Mouse (Mus musculus) liver, embryonic 14.5 days (tissue): Measurements from ENCODE around the gene Brms1. TPM values are rescaled to one million over a fixed set of nuclear protein-coding genes. Genes with fewer than 3 reads are reported as not detected.

Source experiments
- ATAC-seq: fragments of 200-750 bp; cut with Nextera tagmentation; 2 replicates; pipeline ENCODE4 v1.8.0; 2017; ENCODE audit warnings: moderate number of reproducible peaks, mild to moderate bottlenecking, moderate library complexity; ENCODE audit not compliant: insufficient read depth
- DNase-seq, 3 experiments: peaks; one replicate each; pipeline ENCODE4 v3.0.0-alpha.2; 2012 to 2013; ENCODE audit warnings: low read depth in 3 of 3, low spot score in 3 of 3
- H3K27ac ChIP-seq: fragments of 300-500 bp; sonication (generic); 2 replicates; pipeline ENCODE4 v1.5.1; 2014; ENCODE audit warnings: moderate library complexity, mild to moderate bottlenecking, control low read depth, inconsistent platforms
- H3K27me3 ChIP-seq: fragments of 300-500 bp; sonication (generic); 2 replicates; pipeline ENCODE4 v1.6.1; 2014; ENCODE audit warnings: mild to moderate bottlenecking, low read length, moderate library complexity; ENCODE audit not compliant: control insufficient read depth, insufficient read depth
- H3K36me3 ChIP-seq: fragments of 300-500 bp; sonication (generic); replicated peaks from 2 replicates; pipeline ENCODE4 v1.6.1; 2014; ENCODE audit warnings: low read depth; ENCODE audit not compliant: control insufficient read depth, insufficient read depth
- H3K4me1 ChIP-seq, 2 experiments: fragments of 200-500 bp in 1 of 2; fragments of 300-500 bp in 1 of 2; sonication (generic) in 1 of 2; replicated peaks; 2 replicates each; pipeline ENCODE4 v1.6.1; 2012 to 2014; ENCODE audit warnings: antibody characterized with exemption in 1 of 2, inconsistent platforms in 1 of 2, low read length in 1 of 2; ENCODE audit not compliant: control insufficient read depth in 2 of 2, insufficient read depth in 2 of 2
- H3K4me2 ChIP-seq: fragments of 300-500 bp; sonication (generic); 2 replicates; pipeline ENCODE4 v1.6.1; 2014; ENCODE audit warnings: low read depth, mild to moderate bottlenecking, control low read depth, moderate library complexity
- H3K4me3 ChIP-seq, 2 experiments: fragments of 200-500 bp in 1 of 2; fragments of 300-500 bp in 1 of 2; sonication (generic) in 1 of 2; 2 replicates each; pipeline ENCODE4 v1.5.1; 2012 to 2014; ENCODE audit warnings: low read depth in 2 of 2, low read length in 2 of 2, mild to moderate bottlenecking in 2 of 2, control low read depth in 1 of 2, inconsistent platforms in 1 of 2, moderate library complexity in 1 of 2; ENCODE audit not compliant: insufficient read depth in 1 of 2
- H3K9ac ChIP-seq: fragments of 300-500 bp; sonication (generic); replicated peaks from 2 replicates; pipeline ENCODE4 v1.6.1; 2014; ENCODE audit warnings: mild to moderate bottlenecking, control low read depth, moderate library complexity
- H3K9me3 ChIP-seq: fragments of 300-500 bp; sonication (generic); 2 replicates; pipeline ENCODE4 v1.6.1; 2016; ENCODE audit warnings: low read length, mixed read lengths; ENCODE audit not compliant: control insufficient read depth
- CTCF ChIP-seq: IDR thresholded peaks from 2 replicates; pipeline ENCODE4 v1.5.1; 2016; ENCODE audit warnings: antibody characterized with exemption, low read depth, control low read depth
- EP300 ChIP-seq: IDR thresholded peaks from 2 replicates; pipeline ENCODE4 v1.6.1; 2016; ENCODE audit warnings: antibody characterized with exemption, low read depth
- WGBS: fragments of 180-500 bp; shearing (Covaris S2); extraction: QIAGEN DNeasy Blood & Tissue Kit; methylation state at CpG from one replicate; pipeline ENCODE4 v1.1.7; 2014; ENCODE audit not compliant: insufficient replicate concordance; 5-methylcytosine and 5-hydroxymethylcytosine counted together
- polyA plus RNA-seq, 2 experiments: library from polyadenylated mRNA; depleted of rRNA in 1 of 2; stranded (reverse) in 1 of 2; unstranded in 1 of 2; fragments of >200 nt; fragmentation: Nextera tagmentation in 1 of 2; extraction: Ambion mirVana in 1 of 2; gene quantifications; 2 replicates each; pipeline versions ENCODE4 v1.2.1 to v1.2.3; 2012 to 2014

The Brms1 gene
- polyA plus RNA-seq, 2 experiments, result 19.9 to 26.4 TPM

- Histone ChIP-seq H3K9me3 (no peaks in the 10 kb centered on the region), H3K4me3 (no peak overlapping the region), H3K9ac (no peak overlapping the region), H3K36me3 (no peaks in the 10 kb centered on the region), H3K4me2 (no peak overlapping the region), H3K27ac (no peak overlapping the region), H3K4me1 (no peaks in the 10 kb centered on the region), H3K27me3 (peaks cover 19% of the 10 kb centered on the region)
- TF ChIP-seq CTCF (no peak), EP300 (no peak)
- WGBS, result 81% methylated on average over 14 of the region's 14 CpGs
- DNase-seq (no peak), ATAC-seq (no peak)
Measured at GRCm38 (mm10) chr19:5048138-5049056, 7.2 kb downstream of the Brms1 start.

GRCm38 (mm10) chr19:5049325-5049724 lies 8.2 kb downstream of the Brms1 start:
- Histone ChIP-seq H3K4me2 (no peak overlapping the region), H3K36me3 (no peaks in the 10 kb centered on the region), H3K9ac (no peak overlapping the region), H3K27ac (no peak overlapping the region), H3K27me3 (peaks cover 21% of the 10 kb centered on the region), H3K4me3 (no peak overlapping the region), H3K4me1 (no peaks in the 10 kb centered on the region), H3K9me3 (no peaks in the 10 kb centered on the region)
- DNase-seq (no peak), ATAC-seq (no peak)
- no peak for TF ChIP-seq EP300
- TF ChIP-seq CTCF, result no peak
- 65% methylated on average over 6 of the region's 6 CpGs for WGBS

- TF ChIP-seq CTCF, result peak; percentile 56
- TF ChIP-seq EP300, result no peak
- Histone ChIP-seq H3K27ac (no peak within 1 kb of the TSS), H3K9me3 (no peaks in the 10 kb centered on the region), H3K36me3 (no peaks in the 10 kb centered on the region), H3K4me1 (no peaks in the 10 kb centered on the region), H3K4me2 (peak within 1 kb of the TSS; percentile 13; the same call in 1 of the 2 replicates), H3K4me3 (no peak within 1 kb of the TSS), H3K9ac (no peak within 1 kb of the TSS), H3K27me3 (peaks cover 21% of the 10 kb centered on the region)
- 19% methylated on average over 14 of the region's 14 CpGs for WGBS
- ATAC-seq, result no peak
- no peak for DNase-seq
Measured at GRCm38 (mm10) chr19:5050047-5050905, 9.1 kb downstream of the Brms1 start, which contains the start of gene Rin1. Rin1 (plus strand) TSS chr19:5050481.

GRCm38 (mm10) chr19:5051031-5051430 lies 9.9 kb downstream of the Brms1 start:
- no peak for DNase-seq
- Histone ChIP-seq H3K27ac (no peak overlapping the region), H3K27me3 (peaks cover 21% of the 10 kb centered on the region), H3K4me3 (no peak overlapping the region), H3K9ac (no peak overlapping the region), H3K4me1 (no peaks in the 10 kb centered on the region), H3K36me3 (no peaks in the 10 kb centered on the region), H3K4me2 (peak overlapping the region; percentile 13; the same call in 1 of the 2 replicates), H3K9me3 (no peaks in the 10 kb centered on the region)
- no peak for ATAC-seq
- 14% methylated on average over 17 of the region's 17 CpGs for WGBS
- no peak for TF ChIP-seq EP300
- TF ChIP-seq CTCF, result no peak

GRCm38 (mm10) chr19:5051515-5051914 lies 10.4 kb downstream of the Brms1 start:
- DNase-seq (no peak), ATAC-seq (no peak)
- Histone ChIP-seq H3K9me3 (no peaks in the 10 kb centered on the region), H3K4me2 (no peak overlapping the region), H3K27me3 (peaks cover 21% of the 10 kb centered on the region), H3K4me1 (no peaks in the 10 kb centered on the region; a peak in 1 of 4 replicates), H3K4me3 (no peak overlapping the region), H3K9ac (no peak overlapping the region), H3K36me3 (no peaks in the 10 kb centered on the region), H3K27ac (no peak overlapping the region)
- TF ChIP-seq EP300, result no peak
- no peak for TF ChIP-seq CTCF
- WGBS, result 50% methylated on average over 3 of the region's 3 CpGs
